Mouse (Mus musculus) embryonic fibroblast, embryonic 13.5 days (primary cell): ENCODE data around the gene Pde11a.

Source experiments
- CTCF ChIP-seq: IDR thresholded peaks from 2 replicates; pipeline ENCODE4 v1.5.1; 2011; ENCODE audit warnings: mild to moderate bottlenecking, control low read depth, low read length, moderate library complexity, borderline replicate concordance; ENCODE audit not compliant: insufficient read depth
- POLR2A ChIP-seq: IDR thresholded peaks from 2 replicates; pipeline ENCODE4 v1.6.1; 2011; ENCODE audit warnings: low read depth, mild to moderate bottlenecking, control low read depth, low read length, moderate library complexity

DNA sequence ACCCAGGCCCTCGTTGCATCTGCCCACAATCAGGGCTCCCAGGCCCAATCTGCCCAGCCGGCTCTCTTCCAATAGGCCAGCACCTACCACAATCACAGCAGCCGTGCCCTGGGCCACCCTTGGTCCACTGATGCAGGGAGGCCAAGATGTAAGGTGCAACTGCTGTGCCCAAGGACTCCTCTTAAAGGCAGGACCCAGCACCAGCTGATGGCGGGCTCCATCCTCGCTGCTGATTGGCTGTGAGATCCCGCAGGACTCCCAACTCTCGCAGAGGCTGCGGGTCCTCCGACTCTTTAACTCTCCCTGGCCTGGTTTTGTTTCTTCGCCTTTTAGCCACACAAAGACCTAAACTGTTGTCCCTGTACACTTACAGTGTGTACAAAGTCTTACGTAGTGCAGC lies 21.7 kb upstream of the Pde11a start, which contains the start of gene Cyct:
- TF ChIP-seq POLR2A, result no peak
- TF ChIP-seq CTCF, result no peak
